Mouse (Mus musculus) olfactory bulb, adult 2 months (tissue): Measurements from ENCODE around the gene Gjc1.

ENCODE experiments used
- CTCF ChIP-seq: fragments of 200-500 bp; IDR thresholded peaks from 2 replicates; pipeline ENCODE4 v1.5.1; 2012; ENCODE audit warnings: low read depth, mild to moderate bottlenecking, low read length, moderate library complexity; ENCODE audit not compliant: insufficient read depth
- POLR2A ChIP-seq: fragments of 200-500 bp; IDR thresholded peaks from 2 replicates; pipeline ENCODE4 v1.6.1; 2012; ENCODE audit warnings: mild to moderate bottlenecking, low read depth, low read length, moderate library complexity; ENCODE audit not compliant: insufficient read depth

- TF ChIP-seq CTCF: no peak
- TF ChIP-seq POLR2A: no peak
These were observed 7.6 kb upstream of the Gjc1 start for GRCm38 (mm10) chr11:102827097-102827496.
